ENCODE assay signal across 13 mouse cellular contexts in genomic region chr13:114856269-114856627, GRCm38 (mm10). TPM values are rescaled to one million over a fixed set of nuclear protein-coding genes. Genes with fewer than 3 reads are reported as not detected.
DNase-seq lines count a peak whose midpoint lies in the region; ATAC-seq and TF ChIP-seq lines count a peak whose summit lies in the region.
"Had no signal": no experiment of that assay in that cellular context is flagged by ENCODE, and none has a peak within 500 bp of the region (broad histone marks: within the 10 kb centered on the region; RNA-seq: fewer than 3 reads in every experiment).

No protein-coding gene starts in this region.

- TF ChIP-seq CTCF in gastrocnemius, adult 2 months (IDR thresholded peaks at IDR 0.05) = no peak
- TF ChIP-seq CTCF in kidney, adult 2 months (conservative IDR thresholded peaks at IDR 0.05; ENCODE audit: insufficient read depth, insufficient read length, low read depth, low read length) = no peak

- peak; percentile 72 for ATAC-seq in lung, embryonic 15.5 days (ENCODE audit: borderline replicate concordance, extremely low read depth, low FRiP score, low TSS enrichment)
- no peak for ATAC-seq in forebrain, embryonic 16.5 days
- ATAC-seq in midbrain, embryonic 14.5 days (ENCODE audit: low FRiP score, low TSS enrichment) = no peak

- H3K27me3 ChIP-seq in lung, embryonic 15.5 days = no peaks in the 10 kb centered on the region
- H3K27me3 ChIP-seq in forebrain, embryonic 16.5 days (replicated peaks; ENCODE audit: control insufficient read depth, insufficient read depth, low read length) = no peaks in the 10 kb centered on the region
- no peaks in the 10 kb centered on the region for H3K27me3 ChIP-seq in midbrain, embryonic 14.5 days (ENCODE audit: control insufficient read depth, insufficient read depth, low read length)
- H3K27me3 ChIP-seq in kidney, adult 2 months (replicated peaks; ENCODE audit: control insufficient read depth, insufficient read depth, low read length) = no peaks in the 10 kb centered on the region
- H3K27me3 ChIP-seq: embryonic facial prominence, embryonic 15.5 days had no signal

- DNase-seq in gastrocnemius, adult 2 months = no peak
- DNase-seq in gastrocnemius, postnatal 25 days = no peak
- DNase-seq in lung, postnatal 25 days (ENCODE audit: low spot score) = no peak
- DNase-seq in midbrain, embryonic 14.5 days = peak; percentile 32
- DNase-seq in kidney, adult 2 months = no peak
- no peak for DNase-seq in kidney, postnatal 36 days
- DNase-seq: layer of hippocampus, postnatal 36 days; lung, postnatal 10 days; thymus, postnatal 36 days had no signal

- peaks cover 4% of the 10 kb centered on the region; the same call in 1 of the 2 replicates for H3K4me1 ChIP-seq in lung, embryonic 15.5 days
- peaks cover 8% of the 10 kb centered on the region for H3K4me1 ChIP-seq in forebrain, embryonic 16.5 days (replicated peaks; ENCODE audit: control insufficient read depth, insufficient read depth, low read length)
- H3K4me1 ChIP-seq in midbrain, embryonic 14.5 days (ENCODE audit: control insufficient read depth, insufficient read depth, low read length) = no peaks in the 10 kb centered on the region
- H3K4me1 ChIP-seq in kidney, adult 2 months (ENCODE audit: control insufficient read depth, insufficient read depth, low read length) = peaks cover 4% of the 10 kb centered on the region

- 0 out of 2 replicates have a peak, but pooled peaks cover 3% of the 10 kb centered on the region for H3K36me3 ChIP-seq in lung, embryonic 15.5 days
- H3K36me3 ChIP-seq in forebrain, embryonic 16.5 days (ENCODE audit: control insufficient read depth, insufficient read depth) = no peaks in the 10 kb centered on the region
- H3K36me3 ChIP-seq in midbrain, embryonic 14.5 days (ENCODE audit: control insufficient read depth, insufficient read depth, low read length) = no peaks in the 10 kb centered on the region
- H3K36me3 ChIP-seq in kidney, adult 2 months (ENCODE audit: control insufficient read depth, insufficient read depth, low read length) = no peaks in the 10 kb centered on the region
- H3K36me3 ChIP-seq: embryonic facial prominence, embryonic 15.5 days had no signal

- peak overlapping the region; percentile 69 for H3K27ac ChIP-seq in gastrocnemius, adult 2 months
- peak overlapping the region; percentile 72 for H3K27ac ChIP-seq in lung, embryonic 15.5 days
- H3K27ac ChIP-seq in forebrain, embryonic 16.5 days (ENCODE audit: low read length) = no peak overlapping the region
- H3K27ac ChIP-seq in midbrain, embryonic 14.5 days (replicated peaks; ENCODE audit: low read depth, low read length) = no peak overlapping the region
- no peak overlapping the region for H3K27ac ChIP-seq in kidney, adult 2 months (ENCODE audit: insufficient read depth, low read depth, low read length)
- H3K27ac ChIP-seq: embryonic facial prominence, embryonic 15.5 days had no signal

- H3K9ac ChIP-seq in lung, embryonic 15.5 days = no peak overlapping the region
- no peak overlapping the region for H3K9ac ChIP-seq in forebrain, embryonic 16.5 days (replicated peaks; ENCODE audit: low read depth, low read length)
- H3K9ac ChIP-seq in midbrain, embryonic 14.5 days (replicated peaks; ENCODE audit: low read length) = no peak overlapping the region
- H3K9ac ChIP-seq: embryonic facial prominence, embryonic 15.5 days had no signal

- no peaks in the 10 kb centered on the region for H3K9me3 ChIP-seq in lung, embryonic 15.5 days
- H3K9me3 ChIP-seq in forebrain, embryonic 16.5 days (ENCODE audit: control insufficient read depth, low read length) = no peaks in the 10 kb centered on the region
- H3K9me3 ChIP-seq in midbrain, embryonic 14.5 days (ENCODE audit: control insufficient read depth, low read length) = no peaks in the 10 kb centered on the region
- H3K9me3 ChIP-seq: embryonic facial prominence, embryonic 15.5 days had no signal

- intact Hi-C loops in gastrocnemius, adult 2 months (cut with DNase I) = no loop called here

- WGBS in lung, embryonic 15.5 days = 20% methylated on average over 7 of the region's 7 CpGs
- 32% methylated on average over 7 of the region's 7 CpGs for WGBS in forebrain, embryonic 16.5 days
- WGBS in midbrain, embryonic 14.5 days = 35% methylated on average over 7 of the region's 7 CpGs
- WGBS in kidney, adult 2 months = 68% methylated on average over 7 of the region's 7 CpGs

- H3K4me3 ChIP-seq in gastrocnemius, adult 2 months = no peak overlapping the region
- no peak overlapping the region for H3K4me3 ChIP-seq in lung, embryonic 15.5 days
- no peak overlapping the region for H3K4me3 ChIP-seq in forebrain, embryonic 16.5 days (replicated peaks; ENCODE audit: low read length)
- no peak overlapping the region for H3K4me3 ChIP-seq in midbrain, embryonic 14.5 days (replicated peaks; ENCODE audit: low read depth, low read length)
- no peak overlapping the region for H3K4me3 ChIP-seq in kidney, adult 2 months (ENCODE audit: insufficient read depth, low read depth, low read length)
- H3K4me3 ChIP-seq: embryonic facial prominence, embryonic 15.5 days; myocyte had no signal

- H3K4me2 ChIP-seq in lung, embryonic 15.5 days = peak overlapping the region; percentile 30; the same call in 1 of the 2 replicates
- peak overlapping the region; percentile 16; the same call in 1 of the 2 replicates for H3K4me2 ChIP-seq in forebrain, embryonic 16.5 days (ENCODE audit: low read length)
- H3K4me2 ChIP-seq in midbrain, embryonic 14.5 days (ENCODE audit: low read length) = peak overlapping the region; percentile 40
- H3K4me2 ChIP-seq: embryonic facial prominence, embryonic 15.5 days had no signal

- no peak for TF ChIP-seq POLR2A in kidney, adult 2 months (IDR thresholded peaks at IDR 0.05; ENCODE audit: low read depth, low read length)

RNA-seq across cellular contexts. Expression of gene Mocs2, which starts 38.2 kb away (rescaled TPM):
- total RNA-seq in gastrocnemius, adult 2 months (2021) = 10 to 100 TPM; 45.7 to 51.6 TPM
- 10 to 100 TPM; 45.8 to 68.3 TPM for total RNA-seq in gastrocnemius, postnatal 25 days (2021)
- polyA plus RNA-seq in lung, embryonic 15.5 days (2015; fragmentation: Nextera tagmentation; extraction: Ambion mirVana) = 79.4 and 83.0 TPM in 2 replicates
- polyA plus RNA-seq in forebrain, embryonic 16.5 days (2015; fragmentation: Nextera tagmentation; extraction: Ambion mirVana) = 112 TPM in 2 replicates
- polyA plus RNA-seq in midbrain, embryonic 14.5 days (2014; fragmentation: Nextera tagmentation; extraction: Ambion mirVana) = 119 and 123 TPM in 2 replicates
- 37.8 and 53.4 TPM in 2 replicates for polyA plus RNA-seq in kidney, adult 2 months (2012; rRNA removed)

Comparison
In these comparisons a context has a peak if more than half of its experiments do, and no peak if none do; other contexts are left out.
1. H3K27ac ChIP-seq: peak in gastrocnemius, adult 2 months (single experiment) and lung, embryonic 15.5 days (single experiment); none in forebrain, embryonic 16.5 days (single experiment), midbrain, embryonic 14.5 days (single experiment) and kidney, adult 2 months (single experiment).
2. Peak in every context shown above with its lines, with median percentiles within 50 percentile points of each other: H3K4me2 ChIP-seq.